Mouse (Mus musculus) adrenal gland, postnatal 36 days (tissue): Measurements from ENCODE around the gene Vmn1r208. TPM values are rescaled to one million over a fixed set of nuclear protein-coding genes. Genes with fewer than 3 reads are reported as not detected.
"Not testable (repeated sequence)": the region's sequence is repeated elsewhere in the genome, so short reads cannot be mapped to it uniquely, and the experiment has no call there.

Experiments
- DNase-seq, 2 experiments: peaks; one replicate each; pipeline ENCODE4 v3.0.0; 2021; ENCODE audit warnings: mixed read lengths in 1 of 2
- long read RNA-seq, 2 experiments: library from polyadenylated mRNA; stranded (forward); transcript quantifications; one replicate each; pipeline ENCODE4 v2.0.0; 2021; ENCODE audit warnings: borderline sequencing depth in 2 of 2
- total RNA-seq, 2 experiments: library from RNA; stranded (reverse); gene quantifications; 2 replicates each; pipeline ENCODE4 v1.2.3; 2021

Gene Vmn1r208
- total RNA-seq = not detected
- long read RNA-seq, experiment 1 = 0 reads
- long read RNA-seq, experiment 2 = 0 reads

- not testable (repeated sequence) for DNase-seq
These were observed at the start of gene Vmn1r208 for GRCm38 (mm10) chr13:22777300-22777699. Vmn1r208 (minus strand) TSS chr13:22777400.

GRCm38 (mm10) chr13:22821601-22822000, 44.4 kb upstream of the Vmn1r208 start:
- not testable (repeated sequence) for DNase-seq

GRCm38 (mm10) chr13:22809582-22809981, 32.4 kb upstream of the Vmn1r208 start, which contains the start of gene Vmn1r209:
Vmn1r209 (minus strand) TSS chr13:22809682.
- not testable (repeated sequence) for DNase-seq

GRCm38 (mm10) chr13:22788096-22788495, 10.9 kb upstream of the Vmn1r208 start:
- DNase-seq = not testable (repeated sequence)

GRCm38 (mm10) chr13:22784159-22784558, 7.0 kb upstream of the Vmn1r208 start:
- not testable (repeated sequence) for DNase-seq

GRCm38 (mm10) chr13:22771592-22771991, 5.6 kb downstream of the Vmn1r208 start:
- not testable (repeated sequence) for DNase-seq

GRCm38 (mm10) chr13:22747524-22747923, 29.7 kb downstream of the Vmn1r208 start:
- DNase-seq = no peak

GRCm38 (mm10) chr13:22729529-22729928, 47.7 kb downstream of the Vmn1r208 start, which contains the start of gene Vmn1r207-ps:
Vmn1r207-ps (minus strand) TSS chr13:22729629.
- not testable (repeated sequence) for DNase-seq

Other genes starting within 250 kb of the Vmn1r208 start
- gene Vmn1r204, start 224.2 kb downstream of the Vmn1r208 start, total RNA-seq = not detected
- gene Vmn1r205, start 184.4 kb downstream of the Vmn1r208 start, total RNA-seq = not detected
- gene Vmn1r206, start 153.1 kb downstream of the Vmn1r208 start, total RNA-seq = not detected
- gene Vmn1r207-ps, start 47.8 kb downstream of the Vmn1r208 start, total RNA-seq = not detected
- not detected for gene Vmn1r209, start 32.3 kb upstream of the Vmn1r208 start, total RNA-seq
- gene Vmn1r210, start 53.9 kb upstream of the Vmn1r208 start, total RNA-seq = not detected
- not detected for gene Vmn1r211, start 80.2 kb upstream of the Vmn1r208 start, total RNA-seq
- not detected for gene Vmn1r212, start 106.8 kb upstream of the Vmn1r208 start, total RNA-seq
- gene Vmn1r213, start 230.3 kb upstream of the Vmn1r208 start, total RNA-seq = not detected